Mouse (Mus musculus): ENCODE measurements around the gene Pdxk. TPM values are rescaled to one million over a fixed set of nuclear protein-coding genes. Genes with fewer than 3 reads are reported as not detected.

Pdxk gene
- total RNA-seq, 2 experiments from 2014 or later: 10.6 to 11.7 TPM

DNA sequence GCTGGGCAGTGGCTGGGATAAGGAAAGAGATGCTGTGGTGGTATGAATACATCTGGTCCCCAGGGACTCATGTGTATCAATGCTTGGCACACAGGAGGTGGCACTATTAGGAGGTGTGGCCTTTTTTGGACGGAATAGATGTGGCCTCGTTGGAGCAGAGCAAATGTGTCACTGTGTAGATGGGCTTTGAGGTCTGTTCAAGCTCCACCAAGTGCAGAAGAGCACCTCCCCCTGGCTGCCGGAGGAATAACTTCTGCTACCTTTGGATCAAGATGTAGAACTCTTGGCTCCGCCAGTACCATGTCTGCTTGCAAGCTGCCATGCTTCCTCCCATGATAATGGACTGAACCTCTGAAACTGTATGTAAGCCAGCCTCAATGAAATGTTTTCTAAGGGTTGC lies 3.0 kb downstream of the Pdxk start:
- DNase-seq: no peak
- intact Hi-C loops (cut with DNase I): no loop called here

DNA sequence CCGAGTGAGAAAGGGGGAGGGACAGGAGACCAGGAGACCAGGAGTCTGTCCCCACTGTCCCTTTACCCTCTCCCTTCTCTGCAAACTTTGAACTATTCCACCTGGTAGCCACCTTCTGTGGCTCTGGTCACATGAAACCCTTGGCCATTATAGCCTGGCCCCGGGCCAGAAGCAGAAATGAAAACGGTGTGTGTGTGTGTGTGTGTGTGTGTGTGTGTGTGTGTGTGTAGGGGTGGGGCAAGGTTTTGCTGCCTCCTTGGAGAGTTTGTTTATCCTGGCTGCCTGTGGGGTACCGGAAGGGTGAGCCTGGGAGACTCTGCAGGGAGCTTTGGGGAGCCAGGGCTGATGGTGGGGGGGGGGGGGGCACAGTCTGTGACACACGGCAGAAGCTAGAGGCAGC lies 4.3 kb downstream of the Pdxk start:
- intact Hi-C loops (cut with DNase I): no loop called here

DNA sequence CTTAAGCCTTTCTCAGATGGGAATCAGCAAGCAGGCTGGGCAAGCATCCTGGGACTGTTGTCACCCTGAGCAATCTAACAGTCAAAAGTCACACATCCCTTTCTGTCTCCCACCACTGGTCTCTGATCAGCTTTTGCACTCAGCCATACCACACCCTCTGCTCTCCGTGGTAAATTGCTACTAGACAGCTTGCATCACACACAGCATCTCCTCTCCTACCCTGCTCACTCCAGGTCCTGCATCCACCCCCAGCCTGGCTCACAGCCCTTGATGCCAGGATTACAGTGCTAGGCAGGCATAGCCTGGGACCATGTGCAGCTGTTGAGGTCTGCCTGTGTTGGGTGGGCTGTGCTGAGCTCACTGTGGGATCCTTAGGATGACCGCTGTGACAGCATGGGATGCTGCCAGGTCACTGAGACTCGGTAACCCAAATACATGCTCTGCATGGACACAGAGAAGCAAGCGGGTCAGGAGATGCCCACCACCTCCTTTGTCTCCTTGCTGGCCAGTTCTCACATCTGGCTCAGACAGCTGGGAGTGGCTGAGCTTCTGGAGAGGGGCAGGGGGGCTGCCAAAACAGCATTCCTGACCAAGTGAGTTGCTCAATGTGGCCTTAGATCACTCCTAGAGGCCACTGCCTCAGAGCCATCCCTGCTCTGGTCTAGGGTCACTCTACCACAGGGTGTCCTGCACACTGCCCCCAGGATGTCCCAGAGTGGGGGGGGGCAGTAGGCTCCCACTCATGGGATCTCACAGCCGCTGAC lies 6.2 kb downstream of the Pdxk start:
- peak in 1 of 2 experiments; percentile 42 for DNase-seq
- intact Hi-C loops (cut with DNase I): no loop called here

More for the DNA sequence above, 4.3 kb downstream of the Pdxk start:
- DNase-seq: no peak

DNA sequence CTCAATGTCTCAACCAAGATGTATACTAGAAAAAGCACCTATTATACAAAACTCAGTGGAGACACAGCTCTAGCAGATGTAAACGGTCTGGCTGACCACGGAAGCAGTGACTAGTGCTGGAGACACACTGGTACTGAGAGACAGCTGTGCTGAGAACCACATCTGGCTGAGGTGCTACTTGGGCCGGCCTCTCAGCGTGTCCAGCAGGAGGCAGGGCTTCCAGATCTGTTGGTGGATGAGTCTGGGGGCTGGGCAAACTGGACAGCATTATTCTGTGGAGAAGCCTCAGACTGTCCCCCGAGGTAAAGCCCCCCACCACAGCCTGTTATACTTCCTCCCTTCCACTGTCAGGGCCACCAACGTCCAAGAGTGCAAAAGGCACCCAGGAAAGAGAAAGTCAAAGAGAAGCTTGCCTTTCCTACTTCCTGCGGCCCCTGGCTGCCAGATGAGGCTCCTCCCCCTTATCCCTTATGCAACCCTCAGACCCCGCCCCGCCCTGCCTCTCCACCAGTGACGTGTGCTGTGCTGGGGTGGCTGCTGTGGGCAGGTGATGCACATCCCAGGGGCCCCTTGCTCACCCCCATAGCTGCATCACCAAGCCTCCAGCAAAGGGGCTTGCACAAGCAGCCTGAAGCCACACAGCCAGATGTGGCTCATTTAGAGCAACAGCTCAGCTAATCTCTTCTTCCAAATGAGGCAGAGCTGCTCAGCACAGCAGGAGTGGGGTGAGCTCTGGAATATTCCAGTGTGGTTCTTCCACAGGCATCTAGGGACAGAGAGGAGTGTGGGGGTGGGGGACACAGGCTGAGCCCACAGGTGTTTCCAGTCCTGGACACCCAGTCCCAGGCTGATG lies 7.1 kb downstream of the Pdxk start:
- intact Hi-C loops (cut with DNase I): no loop called here

DNA sequence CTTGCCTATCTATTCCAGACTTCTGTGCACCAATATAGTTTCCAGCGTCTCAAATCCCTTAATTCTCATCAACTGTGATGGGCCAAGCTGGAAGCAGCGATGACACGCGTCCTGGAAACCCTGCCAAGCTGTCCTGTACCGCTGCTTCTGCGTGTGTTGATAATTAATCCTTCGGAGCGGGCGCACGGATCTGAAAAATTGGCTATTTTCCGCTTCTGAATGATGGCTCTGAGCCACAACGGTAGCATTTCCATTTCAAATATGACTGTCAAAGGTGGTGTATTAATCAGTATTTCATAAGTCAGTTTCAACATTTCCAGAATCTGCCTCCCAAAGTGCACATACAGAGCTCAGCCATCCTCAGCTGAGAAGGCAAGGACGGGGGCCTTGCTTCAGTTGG lies 8.1 kb downstream of the Pdxk start:
- intact Hi-C loops (cut with DNase I): no loop called here
- no peak for DNase-seq

More for the DNA sequence above, 7.1 kb downstream of the Pdxk start:
- peak; percentile 67 to 71 for DNase-seq

DNA sequence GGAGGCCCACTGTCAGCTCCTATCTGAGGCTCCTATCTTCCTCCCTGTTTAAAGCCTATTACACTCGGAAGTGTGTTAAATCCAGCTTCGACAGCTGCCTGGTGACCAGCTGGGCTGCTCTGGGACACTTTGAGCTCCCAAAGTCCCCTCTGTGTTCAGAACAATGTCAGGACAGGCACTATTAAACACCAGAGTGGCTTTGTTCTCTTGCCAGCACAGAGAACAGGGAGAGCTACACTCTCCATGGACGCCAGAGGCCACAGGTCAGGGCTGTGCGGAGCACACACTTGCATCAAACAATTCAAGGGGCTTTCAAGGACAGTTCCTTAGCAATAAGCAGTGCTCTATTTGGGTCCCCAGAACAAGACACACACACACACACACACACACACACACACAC lies 12.1 kb downstream of the Pdxk start:
- intact Hi-C loops (cut with DNase I): no loop called here
- no peak for DNase-seq

DNA sequence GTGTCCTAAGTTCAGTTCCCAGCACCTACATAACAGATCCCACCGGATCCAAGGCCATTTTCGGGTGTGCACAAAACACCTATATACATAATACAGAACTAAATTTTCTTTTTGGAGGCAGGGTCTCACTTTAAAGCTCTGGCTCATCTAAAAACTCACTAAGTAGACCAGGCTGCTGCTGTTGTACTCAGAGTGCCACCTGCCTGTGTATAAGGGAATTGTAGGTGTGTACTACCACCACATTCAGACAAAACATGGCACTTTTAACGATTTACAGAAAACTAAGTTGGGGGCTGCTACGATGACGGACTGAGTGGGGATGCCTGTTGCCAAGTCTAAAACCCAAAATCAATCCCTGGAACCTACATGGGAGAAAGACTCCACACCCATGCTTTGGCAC lies 14.0 kb downstream of the Pdxk start:
- DNase-seq: no peak
- intact Hi-C loops (cut with DNase I): no loop called here

DNA sequence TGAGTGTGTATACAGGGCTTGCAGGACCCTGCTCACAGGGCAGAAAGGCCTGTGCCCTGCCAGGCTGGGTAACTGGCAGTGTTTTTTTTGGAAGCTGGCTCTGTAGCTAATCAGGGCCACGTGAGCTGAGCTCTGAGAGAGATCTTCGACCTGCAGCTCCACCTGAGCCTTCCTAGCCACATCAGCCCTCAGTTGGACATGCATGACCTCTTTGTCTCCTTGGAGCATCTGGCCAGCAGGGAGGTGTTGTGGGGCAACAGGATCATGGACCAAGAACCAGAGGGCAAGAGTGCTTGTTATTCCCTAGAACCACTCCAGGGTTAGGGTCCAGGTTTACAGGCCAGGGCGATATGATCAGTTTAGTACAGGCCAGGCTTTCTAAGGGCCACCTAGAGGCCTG lies 17.4 kb downstream of the Pdxk start:
- DNase-seq: no peak
- intact Hi-C loops (cut with DNase I): no loop called here

DNA sequence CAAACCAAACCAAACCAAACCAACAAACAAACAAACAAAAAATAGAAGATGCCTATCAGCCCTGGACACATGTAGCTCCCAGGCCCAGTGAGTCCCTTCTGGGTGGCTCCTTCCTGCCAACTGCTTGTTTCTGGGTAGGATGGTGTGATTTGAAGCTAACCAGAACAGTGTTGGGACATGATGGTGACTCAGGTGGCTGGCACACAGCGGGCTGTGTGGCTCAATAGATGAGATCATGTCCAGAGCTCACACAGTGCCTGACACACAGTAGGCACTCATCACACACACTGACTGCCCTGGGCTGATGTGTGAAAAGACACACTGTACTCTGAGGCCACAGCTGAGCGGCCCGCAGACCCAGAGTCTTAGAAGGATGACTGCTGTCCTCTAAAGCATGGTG lies 18.6 kb downstream of the Pdxk start:
- intact Hi-C loops (cut with DNase I): no loop called here
- no peak for DNase-seq

DNA sequence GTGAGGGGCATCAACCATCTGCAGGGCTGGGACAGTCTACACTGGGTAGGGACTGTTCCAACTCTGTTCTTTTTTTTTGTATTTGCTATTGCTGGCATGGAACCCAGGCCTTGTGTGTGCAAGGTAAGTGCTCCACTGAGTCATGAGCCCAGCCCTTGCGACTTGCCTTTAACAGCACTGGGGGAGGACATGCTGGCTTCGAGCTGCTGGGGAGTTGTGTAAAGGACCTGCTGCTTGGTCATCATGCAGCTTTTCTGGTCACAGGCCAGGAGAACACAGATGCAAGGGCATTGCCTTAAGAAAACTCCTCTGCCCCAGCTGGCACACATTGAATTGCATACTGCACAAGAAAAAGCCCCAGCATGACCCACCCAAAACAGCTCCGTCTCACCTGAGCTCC lies 22.5 kb downstream of the Pdxk start:
- no peak for DNase-seq
- intact Hi-C loops (cut with DNase I): no loop called here

DNA sequence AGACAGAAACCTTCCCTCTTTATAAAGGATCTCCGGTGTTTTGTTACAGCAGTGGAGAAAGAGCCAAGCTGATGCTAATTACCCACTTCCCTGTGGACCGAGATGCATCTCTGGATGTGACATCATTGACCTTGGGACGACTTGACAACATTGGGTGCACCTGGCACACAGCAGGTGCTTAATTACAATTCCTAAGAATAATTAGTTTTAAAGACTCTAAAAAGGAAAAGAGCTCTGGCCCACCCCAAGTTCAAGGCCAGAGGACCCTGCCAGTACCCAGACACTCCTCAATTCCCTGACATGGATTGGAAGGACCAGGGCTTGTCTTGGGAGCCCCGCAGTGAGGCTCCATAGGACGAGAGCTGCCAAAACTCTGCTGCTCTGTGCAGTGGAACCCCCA lies 23.2 kb downstream of the Pdxk start:
- intact Hi-C loops (cut with DNase I): no loop called here
- no peak for DNase-seq

DNA sequence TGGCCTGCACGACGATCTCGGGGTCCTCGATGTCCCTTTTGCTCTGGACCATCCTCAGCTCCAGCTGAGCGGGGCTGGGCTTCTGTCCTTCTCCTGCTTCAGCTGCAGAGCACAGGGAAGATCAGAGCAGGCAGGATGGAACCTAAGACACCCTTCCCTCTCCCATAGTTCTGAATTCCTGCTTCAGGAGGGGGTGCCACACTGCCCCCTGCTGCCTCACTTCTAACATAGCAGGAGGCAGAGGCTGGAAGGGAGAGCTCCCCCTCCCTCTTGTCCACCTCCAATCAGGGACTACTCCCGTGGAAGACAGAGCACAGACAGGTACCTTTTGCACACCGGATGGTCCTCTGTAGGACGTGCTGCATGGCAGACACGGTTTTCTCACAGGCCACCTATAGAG lies 24.0 kb downstream of the Pdxk start:
- intact Hi-C loops (cut with DNase I): no loop called here
- no peak for DNase-seq

DNA sequence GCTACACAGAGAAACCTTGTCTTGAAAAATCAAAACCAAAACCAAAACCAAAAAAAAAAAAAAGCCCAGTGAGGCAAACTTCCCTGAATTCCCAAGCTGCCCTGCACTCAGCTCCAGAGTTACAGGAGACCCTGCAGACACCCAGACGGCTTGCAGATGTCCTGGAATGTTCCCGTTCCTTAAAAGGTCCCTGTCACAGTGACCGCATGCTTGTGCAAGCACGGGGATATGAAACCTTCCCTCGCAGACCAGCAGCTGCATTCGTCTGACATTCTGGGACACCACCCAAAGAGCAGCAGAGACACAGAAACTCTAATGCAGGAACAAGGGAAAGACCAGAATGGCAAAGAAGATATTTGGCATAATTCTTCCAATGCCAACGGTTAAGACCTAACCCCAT lies 24.8 kb downstream of the Pdxk start:
- no peak for DNase-seq
- intact Hi-C loops (cut with DNase I): loop anchor here (2.0 kb wide), 1 partner anchor 47 kb away; no protein-coding TSS in a partner anchor

DNA sequence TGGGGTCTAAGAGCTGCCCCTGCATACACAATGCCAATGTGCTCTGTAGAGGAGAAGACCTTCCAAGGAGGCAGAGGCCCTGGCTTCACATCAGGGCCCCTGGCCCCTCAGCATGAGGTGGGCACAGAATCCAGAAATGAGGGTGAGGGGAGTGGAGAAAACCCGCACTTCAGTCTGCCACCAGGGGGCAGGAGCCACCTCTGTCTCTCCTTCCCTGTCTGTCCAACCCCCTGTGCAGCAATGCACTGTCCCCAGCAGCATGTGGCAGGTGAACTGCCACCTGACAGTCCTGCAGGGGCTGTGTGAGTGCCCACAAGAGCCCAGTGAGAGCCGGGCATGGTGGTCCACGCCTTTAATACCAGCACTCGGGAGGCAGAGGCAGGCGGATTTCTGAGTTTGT lies 25.2 kb downstream of the Pdxk start:
- intact Hi-C loops (cut with DNase I): loop anchor here (2.0 kb wide), 1 partner anchor 47 kb away; no protein-coding TSS in a partner anchor
- DNase-seq: no peak

DNA sequence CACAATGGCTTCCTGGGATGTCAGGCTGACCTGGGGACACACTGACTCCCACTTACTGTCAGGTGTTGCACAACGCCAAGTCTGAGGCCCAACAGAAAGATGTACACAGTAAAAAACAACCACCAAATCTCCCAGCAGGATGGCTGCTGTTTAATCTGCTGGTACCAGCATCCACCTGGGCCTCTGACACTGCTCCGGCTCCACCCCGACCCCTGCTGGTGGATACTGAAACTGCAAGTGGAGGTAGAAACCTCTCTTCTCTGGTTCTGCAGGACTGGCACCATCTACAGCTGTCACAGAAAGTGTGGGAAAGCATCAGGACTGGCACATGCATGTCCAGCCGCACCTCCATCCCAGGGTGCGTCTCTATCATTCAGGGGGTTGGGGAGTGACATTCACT lies 26.7 kb downstream of the Pdxk start:
- DNase-seq: peak; percentile 73 to 86
- intact Hi-C loops (cut with DNase I): loop anchor here (2.0 kb wide), 1 partner anchor 49 kb away; no protein-coding TSS in a partner anchor

DNA sequence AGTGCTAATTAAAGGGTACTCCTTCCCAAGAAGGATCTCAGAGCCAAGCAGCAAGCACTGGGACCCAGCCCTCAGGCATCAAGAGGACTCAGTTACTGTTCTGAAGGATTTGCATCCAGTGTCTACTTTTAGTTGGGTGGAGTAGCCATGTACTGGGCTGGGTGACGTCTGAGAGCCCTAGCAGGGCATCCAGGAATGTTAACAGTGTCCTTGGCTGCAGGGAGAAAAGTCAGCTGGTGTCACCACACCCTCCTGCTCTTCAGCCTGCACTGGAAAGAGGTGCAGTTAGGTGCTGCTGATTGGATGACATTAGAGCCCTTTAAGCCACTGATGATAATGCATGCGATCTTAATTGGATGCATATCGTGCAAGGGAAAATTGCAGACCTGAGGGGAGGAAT lies 31.9 kb downstream of the Pdxk start:
- no peak for DNase-seq
- intact Hi-C loops (cut with DNase I): no loop called here

DNA sequence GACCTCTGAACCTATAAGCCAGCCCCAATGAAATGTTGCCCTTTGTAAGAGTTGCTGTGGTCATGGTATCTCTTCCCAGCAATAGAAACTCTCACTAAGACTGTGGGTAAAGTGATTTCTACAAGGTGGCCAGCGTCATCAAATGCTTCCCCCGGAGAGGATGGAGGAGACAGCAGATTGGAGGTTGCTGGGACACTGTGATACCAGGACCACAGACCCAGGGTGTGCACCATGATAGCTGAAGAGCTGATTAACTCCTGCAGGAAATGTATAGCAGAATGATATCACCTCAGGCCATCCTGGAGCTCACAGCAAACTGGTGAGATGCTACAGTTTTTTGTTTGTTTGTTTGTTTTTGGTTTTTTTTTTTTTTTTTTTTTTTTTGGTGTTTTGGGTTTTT lies 35.0 kb downstream of the Pdxk start:
- no peak for DNase-seq
- intact Hi-C loops (cut with DNase I): no loop called here

DNA sequence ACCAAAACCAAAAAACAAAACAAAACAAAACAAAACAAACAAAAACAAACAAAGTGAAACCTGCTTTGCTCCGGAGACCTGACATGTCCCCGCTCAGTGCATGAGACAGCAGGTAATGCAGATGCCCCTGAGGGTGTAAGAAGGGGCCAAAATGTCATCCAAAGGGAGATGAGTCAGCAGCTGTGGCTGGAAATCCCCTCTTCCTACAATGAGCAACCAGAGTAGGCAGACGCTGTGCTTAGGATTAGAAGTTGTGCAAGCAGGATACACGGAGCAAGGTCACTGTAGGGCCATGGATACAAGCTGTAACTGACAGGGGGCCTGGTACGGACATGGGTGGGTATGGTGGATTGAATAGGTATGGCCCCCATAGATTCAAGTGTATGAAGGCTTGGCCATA lies 35.6 kb downstream of the Pdxk start:
- DNase-seq: no peak
- intact Hi-C loops (cut with DNase I): no loop called here

DNA sequence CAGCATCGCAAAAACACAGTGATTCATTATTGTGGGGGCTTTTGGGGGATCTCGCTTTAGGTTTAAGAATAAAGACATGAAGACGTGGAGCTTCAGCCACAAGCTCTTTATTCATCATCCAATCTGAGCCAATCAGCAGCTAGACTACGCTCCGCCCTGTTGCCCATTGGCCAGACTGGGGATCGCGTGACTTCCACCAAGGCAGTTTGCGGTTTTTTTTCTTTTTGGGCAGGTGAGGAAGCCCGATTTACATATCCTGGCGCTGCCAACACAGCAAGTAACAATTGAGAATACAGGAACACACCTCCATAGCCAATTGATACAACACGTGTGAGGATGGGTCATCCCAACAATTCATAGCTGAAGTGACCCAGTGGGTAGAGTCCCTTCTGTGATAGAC lies 36.7 kb downstream of the Pdxk start:
- intact Hi-C loops (cut with DNase I): no loop called here

DNA sequence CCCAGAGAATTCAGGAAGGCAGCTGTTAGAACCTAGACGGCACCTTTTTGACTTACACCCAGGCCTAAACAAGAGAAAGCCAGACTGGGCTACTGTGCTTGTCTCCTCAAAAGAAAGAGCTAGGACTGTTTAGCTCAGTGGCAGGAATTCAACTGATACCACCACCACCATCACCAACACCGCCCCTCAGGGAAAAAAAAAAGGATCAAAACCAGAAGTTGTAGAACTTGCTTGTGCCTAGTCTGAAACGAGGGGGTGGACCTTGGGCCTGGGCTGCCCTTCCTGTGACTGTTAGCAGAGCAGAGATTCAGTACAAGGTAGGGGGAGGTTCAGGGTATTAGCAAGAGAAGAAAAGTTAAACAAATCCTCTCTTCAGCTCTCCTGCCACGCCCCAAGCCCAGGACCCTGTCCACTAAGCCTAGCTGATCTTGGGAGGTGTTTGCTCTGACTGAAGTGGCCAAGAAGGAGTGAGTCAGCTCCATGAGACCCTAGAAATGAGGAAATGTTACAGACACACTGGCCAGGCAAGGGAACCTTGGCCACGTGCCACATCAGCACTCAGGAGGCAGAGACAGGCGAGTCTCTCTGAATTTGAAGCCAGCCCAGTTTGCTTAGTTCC lies 38.5 kb downstream of the Pdxk start:
- peak; percentile 27 to 31 for DNase-seq
- intact Hi-C loops (cut with DNase I): no loop called here

More for the DNA sequence above, 36.7 kb downstream of the Pdxk start:
- no peak for DNase-seq
